Comparison of ENCODE assay signal across 17 mouse cellular contexts in genomic region chr13:29944493-29944892, GRCm38 (mm10). TPM values are rescaled to one million over a fixed set of nuclear protein-coding genes. Genes with fewer than 3 reads are reported as not detected.
DNase-seq lines count a peak whose midpoint lies in the region; ATAC-seq and TF ChIP-seq lines count a peak whose summit lies in the region.
"Had no signal": no experiment of that assay in that cellular context is flagged by ENCODE, and none has a peak within 500 bp of the region (broad histone marks: within the 10 kb centered on the region; RNA-seq: fewer than 3 reads in every experiment).

No protein-coding gene starts in this region.

- no peaks in the 10 kb centered on the region for H3K4me1 ChIP-seq in hindbrain, embryonic 16.5 days (ENCODE audit: control insufficient read depth, insufficient read depth, low read depth, low read length)
- H3K4me1 ChIP-seq in hindbrain, embryonic 13.5 days (replicated peaks) = no peaks in the 10 kb centered on the region
- H3K4me1 ChIP-seq in midbrain, postnatal 0 days (ENCODE audit: insufficient read depth, low read length) = no peaks in the 10 kb centered on the region
- H3K4me1 ChIP-seq in midbrain, embryonic 15.5 days = no peaks in the 10 kb centered on the region
- H3K4me1 ChIP-seq in heart, embryonic 10.5 days = peaks cover 37% of the 10 kb centered on the region
- H3K4me1 ChIP-seq: forebrain, embryonic 12.5 days; neural tube, embryonic 12.5 days had no signal

- H3K36me3 ChIP-seq in hindbrain, embryonic 16.5 days (ENCODE audit: control insufficient read depth, insufficient read depth, low read length) = no peaks in the 10 kb centered on the region
- H3K36me3 ChIP-seq in hindbrain, embryonic 13.5 days = 0 out of 2 replicates have a peak, but pooled peaks cover 3% of the 10 kb centered on the region
- H3K36me3 ChIP-seq in midbrain, postnatal 0 days (ENCODE audit: insufficient read depth, low read length) = no peaks in the 10 kb centered on the region
- H3K36me3 ChIP-seq in midbrain, embryonic 15.5 days (replicated peaks) = no peaks in the 10 kb centered on the region
- peaks cover 39% of the 10 kb centered on the region for H3K36me3 ChIP-seq in heart, embryonic 10.5 days
- H3K36me3 ChIP-seq: embryonic facial prominence, embryonic 12.5 days; neural tube, embryonic 12.5 days had no signal

- H3K27ac ChIP-seq in hindbrain, embryonic 16.5 days (ENCODE audit: low read depth, low read length) = no peak overlapping the region
- H3K27ac ChIP-seq in hindbrain, embryonic 13.5 days = no peak overlapping the region
- no peak overlapping the region for H3K27ac ChIP-seq in midbrain, postnatal 0 days (ENCODE audit: low read depth, low read length)
- no peak overlapping the region for H3K27ac ChIP-seq in midbrain, embryonic 15.5 days
- no peak overlapping the region for H3K27ac ChIP-seq in heart, embryonic 10.5 days
- H3K27ac ChIP-seq: forebrain, embryonic 12.5 days; heart, adult 2 months; hindbrain, embryonic 14.5 days; neural tube, embryonic 12.5 days had no signal

- DNase-seq in midbrain, postnatal 0 days (ENCODE audit: low spot score) = peak; percentile 10
- DNase-seq in kidney, postnatal 14 days = peak; percentile 42
- DNase-seq in right cerebral cortex, postnatal 4 days = no peak
- no peak for DNase-seq in heart, embryonic 10.5 days (ENCODE audit: low spot score)
- DNase-seq: cerebellum, adult 11 months; heart, adult 2 months; lung, embryonic 14.5 days; thymus, postnatal 14 days had no signal

- no peaks in the 10 kb centered on the region for H3K27me3 ChIP-seq in hindbrain, embryonic 16.5 days (replicated peaks; ENCODE audit: control insufficient read depth, insufficient read depth, low read length)
- H3K27me3 ChIP-seq in hindbrain, embryonic 13.5 days = no peaks in the 10 kb centered on the region
- H3K27me3 ChIP-seq in midbrain, postnatal 0 days (ENCODE audit: insufficient read depth, low read length) = no peaks in the 10 kb centered on the region
- no peaks in the 10 kb centered on the region for H3K27me3 ChIP-seq in midbrain, embryonic 15.5 days (replicated peaks)
- H3K27me3 ChIP-seq in heart, embryonic 10.5 days (ENCODE audit: insufficient read depth, poor library complexity, severe bottlenecking) = no peaks in the 10 kb centered on the region
- H3K27me3 ChIP-seq: embryonic facial prominence, embryonic 12.5 days; forebrain, embryonic 12.5 days; neural tube, embryonic 12.5 days; Patski had no signal

- H3K9me3 ChIP-seq in hindbrain, embryonic 16.5 days (ENCODE audit: control insufficient read depth, low read length) = no peaks in the 10 kb centered on the region
- H3K9me3 ChIP-seq in hindbrain, embryonic 13.5 days = no peaks in the 10 kb centered on the region
- no peaks in the 10 kb centered on the region for H3K9me3 ChIP-seq in midbrain, postnatal 0 days (ENCODE audit: low read length)
- H3K9me3 ChIP-seq in midbrain, embryonic 15.5 days = no peaks in the 10 kb centered on the region
- H3K9me3 ChIP-seq in heart, embryonic 10.5 days = no peaks in the 10 kb centered on the region
- H3K9me3 ChIP-seq: embryonic facial prominence, embryonic 12.5 days; forebrain, embryonic 12.5 days; neural tube, embryonic 12.5 days had no signal

- 71% methylated on average over 8 of the region's 8 CpGs for WGBS in hindbrain, embryonic 16.5 days
- WGBS in hindbrain, embryonic 13.5 days = 83% methylated on average over 8 of the region's 8 CpGs
- 82% methylated on average over 8 of the region's 8 CpGs for WGBS in midbrain, postnatal 0 days
- 84% methylated on average over 8 of the region's 8 CpGs for WGBS in midbrain, embryonic 15.5 days
- WGBS in heart, embryonic 10.5 days = 94% methylated on average over 8 of the region's 8 CpGs

- ATAC-seq in hindbrain, embryonic 16.5 days = 0 out of 2 replicates have a peak, but pooled peaks have one; percentile 32
- ATAC-seq in hindbrain, embryonic 13.5 days (ENCODE audit: low FRiP score) = no peak
- no peak for ATAC-seq in midbrain, postnatal 0 days (ENCODE audit: low FRiP score)
- no peak for ATAC-seq in midbrain, embryonic 15.5 days (replicated peaks)
- ATAC-seq: midbrain, embryonic 16.5 days; Patski had no signal

- no peak overlapping the region for H3K4me2 ChIP-seq in hindbrain, embryonic 16.5 days (ENCODE audit: low read length)
- no peak overlapping the region for H3K4me2 ChIP-seq in hindbrain, embryonic 13.5 days
- no peak overlapping the region for H3K4me2 ChIP-seq in midbrain, postnatal 0 days (ENCODE audit: low read depth, low read length, poor library complexity, severe bottlenecking)
- H3K4me2 ChIP-seq in midbrain, embryonic 15.5 days = no peak overlapping the region
- H3K4me2 ChIP-seq: embryonic facial prominence, embryonic 12.5 days; forebrain, embryonic 12.5 days; hindbrain, embryonic 14.5 days; lung, embryonic 14.5 days; neural tube, embryonic 12.5 days had no signal

- no peak overlapping the region for H3K4me3 ChIP-seq in hindbrain, embryonic 16.5 days (ENCODE audit: low read length)
- H3K4me3 ChIP-seq in hindbrain, embryonic 13.5 days = no peak overlapping the region
- no peak overlapping the region for H3K4me3 ChIP-seq in midbrain, postnatal 0 days (ENCODE audit: low read depth, low read length)
- no peak overlapping the region for H3K4me3 ChIP-seq in midbrain, embryonic 15.5 days
- no peak overlapping the region for H3K4me3 ChIP-seq in heart, embryonic 10.5 days
- H3K4me3 ChIP-seq: embryonic facial prominence, embryonic 12.5 days; forebrain, embryonic 12.5 days; heart, adult 2 months; neural tube, embryonic 12.5 days had no signal

- no peak for TF ChIP-seq CTCF in midbrain, postnatal 0 days (IDR thresholded peaks at IDR 0.05)

- H3K9ac ChIP-seq in hindbrain, embryonic 16.5 days (ENCODE audit: low read depth, low read length) = no peak overlapping the region
- no peak overlapping the region for H3K9ac ChIP-seq in hindbrain, embryonic 13.5 days
- H3K9ac ChIP-seq in midbrain, postnatal 0 days (replicated peaks; ENCODE audit: low read length, poor library complexity, severe bottlenecking) = no peak overlapping the region
- H3K9ac ChIP-seq in midbrain, embryonic 15.5 days = no peak overlapping the region
- H3K9ac ChIP-seq: embryonic facial prominence, embryonic 12.5 days; forebrain, embryonic 12.5 days; hindbrain, embryonic 14.5 days; lung, embryonic 14.5 days; neural tube, embryonic 12.5 days had no signal

RNA-seq across cellular contexts. Expression of gene E2f3, which starts 41.4 kb away (rescaled TPM):
- polyA plus RNA-seq in hindbrain, embryonic 16.5 days (2015; fragmentation: Nextera tagmentation; extraction: Ambion mirVana) = 4.2 and 5.7 TPM in 2 replicates
- 4.9 and 5.3 TPM in 2 replicates for polyA plus RNA-seq in hindbrain, embryonic 13.5 days (2015; fragmentation: Nextera tagmentation; extraction: Ambion mirVana)
- total RNA-seq in midbrain, postnatal 0 days (2014; rRNA removed) = 8.7 and 9.2 TPM in 2 replicates
- polyA plus RNA-seq in midbrain, postnatal 0 days (2015; fragmentation: Nextera tagmentation; extraction: Ambion mirVana) = 2.9 and 3.3 TPM in 2 replicates
- 4.7 and 4.9 TPM in 2 replicates for polyA plus RNA-seq in midbrain, embryonic 15.5 days (2015; fragmentation: Nextera tagmentation; extraction: Ambion mirVana)
- 13.2 and 15.6 TPM in 2 replicates for polyA plus RNA-seq in heart, embryonic 10.5 days (2016; fragmentation: Nextera tagmentation; extraction: Ambion mirVana)

Comparison
In these comparisons a context has a peak if more than half of its experiments do, and no peak if none do; other contexts are left out.
1. DNase-seq: peak in midbrain, postnatal 0 days (single experiment) and kidney, postnatal 14 days (single experiment); none in right cerebral cortex, postnatal 4 days (single experiment) and heart, embryonic 10.5 days (single experiment).